Mouse (Mus musculus) lung, adult 2 months (tissue): ENCODE measurements at regions not wholly inside any gene's neighbourhood (a gene's known extent, or its start where the extent isn't known, plus 50 kb on each side); places are given as distances from the start of the nearest gene placed in this dataset.

ENCODE experiments used
- DNase-seq: peaks from one replicate; pipeline ENCODE4 v3.0.0; 2022
- H3K4me1 ChIP-seq: fragments of 200-500 bp; 2 replicates; pipeline ENCODE4 v1.6.1; 2011; ENCODE audit warnings: low read length; ENCODE audit not compliant: control insufficient read depth, insufficient read depth
- H3K4me3 ChIP-seq: fragments of 200-500 bp; replicated peaks from 2 replicates; pipeline ENCODE3; 2011; ENCODE audit warnings: low read depth, mild to moderate bottlenecking, control low read depth, low read length; ENCODE audit errors: extremely low read depth
- CTCF ChIP-seq: fragments of 200-500 bp; IDR thresholded peaks from 2 replicates; pipeline ENCODE4 v1.5.1; 2011; ENCODE audit warnings: mild to moderate bottlenecking, low read length, control low read depth; ENCODE audit not compliant: insufficient read depth
- POLR2A ChIP-seq: fragments of 200-500 bp; IDR thresholded peaks from 2 replicates; pipeline ENCODE4 v1.6.1; 2011; ENCODE audit warnings: low read depth, mild to moderate bottlenecking, control low read depth, low read length, borderline replicate concordance; ENCODE audit errors: extremely low read depth
- WGBS: fragments of 180-500 bp; shearing (Covaris S2); methylation state at CpG from one replicate; pipeline ENCODE4 v1.1.7; 2018; 5-methylcytosine and 5-hydroxymethylcytosine counted together

GRCm38 (mm10) chr13:110450526-110450925 lies 55.7 kb downstream of the Plk2 start:
- 65% methylated on average over 1 of the region's 1 CpGs for WGBS
- H3K4me3 ChIP-seq, result no peak overlapping the region
- TF ChIP-seq POLR2A (no peak), CTCF (no peak)
- no peaks in the 10 kb centered on the region for H3K4me1 ChIP-seq
- DNase-seq, result no peak

GRCm38 (mm10) chr13:110452009-110452525 lies 57.2 kb downstream of the Plk2 start:
- no peak for DNase-seq
- H3K4me3 ChIP-seq, result no peak overlapping the region
- no peaks in the 10 kb centered on the region for H3K4me1 ChIP-seq
- TF ChIP-seq CTCF (no peak), POLR2A (no peak)
- 78% methylated on average over 6 of the region's 6 CpGs for WGBS

GRCm38 (mm10) chr13:110455085-110455484 lies 60.2 kb downstream of the Plk2 start:
- 64% methylated on average over 4 of the region's 4 CpGs for WGBS
- DNase-seq, result no peak
- Histone ChIP-seq H3K4me1 (no peaks in the 10 kb centered on the region), H3K4me3 (no peak overlapping the region)
- TF ChIP-seq POLR2A (no peak), CTCF (no peak)

GRCm38 (mm10) chr13:110455569-110456196 lies 60.8 kb downstream of the Plk2 start:
- no peak overlapping the region for H3K4me3 ChIP-seq
- DNase-seq, result no peak
- H3K4me1 ChIP-seq, result no peaks in the 10 kb centered on the region
- WGBS, result 71% methylated on average over 5 of the region's 5 CpGs
- TF ChIP-seq POLR2A, result no peak
- no peak for TF ChIP-seq CTCF

- H3K4me3 ChIP-seq, result no peak overlapping the region
Observed at GRCm38 (mm10) chr13:110458701-110459100, 63.9 kb downstream of the Plk2 start.

GRCm38 (mm10) chr13:110461581-110461980 lies 66.7 kb downstream of the Plk2 start:
- no peak for DNase-seq
- Histone ChIP-seq H3K4me1 (no peaks in the 10 kb centered on the region), H3K4me3 (no peak overlapping the region)
- WGBS, result 62% methylated on average over 13 of the region's 13 CpGs
- TF ChIP-seq CTCF (no peak), POLR2A (no peak)

More at GRCm38 (mm10) chr13:110458701-110459100, 63.9 kb downstream of the Plk2 start:
- no peak for DNase-seq
- 52% methylated on average over 4 of the region's 4 CpGs for WGBS
- no peak for TF ChIP-seq CTCF
- no peak for TF ChIP-seq POLR2A
- no peaks in the 10 kb centered on the region for H3K4me1 ChIP-seq

- no peak for TF ChIP-seq POLR2A
- no peak for TF ChIP-seq CTCF
- no peaks in the 10 kb centered on the region for H3K4me1 ChIP-seq
- WGBS, result 45% methylated on average over 4 of the region's 4 CpGs
- no peak overlapping the region for H3K4me3 ChIP-seq
- DNase-seq, result no peak
Observed at GRCm38 (mm10) chr13:110471526-110471925, 76.7 kb downstream of the Plk2 start.

GRCm38 (mm10) chr13:110477709-110478108 lies 82.9 kb downstream of the Plk2 start:
- no peak for TF ChIP-seq CTCF
- TF ChIP-seq POLR2A, result no peak
- DNase-seq, result no peak
- Histone ChIP-seq H3K4me1 (no peaks in the 10 kb centered on the region), H3K4me3 (no peak overlapping the region)
- WGBS, result 78% methylated on average over 5 of the region's 5 CpGs

GRCm38 (mm10) chr13:110484358-110484940 lies 89.6 kb downstream of the Plk2 start:
- TF ChIP-seq CTCF (no peak), POLR2A (no peak)
- no peak for DNase-seq
- Histone ChIP-seq H3K4me1 (no peaks in the 10 kb centered on the region), H3K4me3 (no peak overlapping the region)
- 68% methylated on average over 5 of the region's 6 CpGs for WGBS

GRCm38 (mm10) chr13:110485515-110485914 lies 90.7 kb downstream of the Plk2 start:
- H3K4me3 ChIP-seq, result no peak overlapping the region
- H3K4me1 ChIP-seq, result no peaks in the 10 kb centered on the region
- DNase-seq, result no peak
- TF ChIP-seq POLR2A, result no peak
- no peak for TF ChIP-seq CTCF
- 95% methylated on average over 1 of the region's 1 CpGs for WGBS
